In genomic region chr4:63314063-63314462, GRCm38 (mm10) we compare ENCODE assay signal across 29 mouse cellular contexts. TPM values are rescaled to one million over a fixed set of nuclear protein-coding genes. Genes with fewer than 3 reads are reported as not detected.
DNase-seq lines count a peak whose midpoint lies in the region; ATAC-seq and TF ChIP-seq lines count a peak whose summit lies in the region.
"Had no signal": no experiment of that assay in that cellular context is flagged by ENCODE, and none has a peak within 500 bp of the region (broad histone marks: within the 10 kb centered on the region; RNA-seq: fewer than 3 reads in every experiment).

No protein-coding gene starts in this region.

- H3K36me3 ChIP-seq in intestine, postnatal 0 days (ENCODE audit: control insufficient read depth, insufficient read depth) = peaks cover 8% of the 10 kb centered on the region; the same call in 1 of the 2 replicates
- peaks cover 5% of the 10 kb centered on the region; the same call in 1 of the 2 replicates for H3K36me3 ChIP-seq in intestine, embryonic 15.5 days
- H3K36me3 ChIP-seq in midbrain, embryonic 14.5 days (ENCODE audit: control insufficient read depth, insufficient read depth, low read length) = no peaks in the 10 kb centered on the region
- no peaks in the 10 kb centered on the region for H3K36me3 ChIP-seq in midbrain, embryonic 10.5 days
- H3K36me3 ChIP-seq: forebrain, embryonic 12.5 days had no signal

- intact Hi-C loops in gastrocnemius, postnatal 14 days (cut with DNase I; ENCODE audit: low total_unique reads) = no loop called here

- no peak for ATAC-seq in intestine, postnatal 0 days
- no peak for ATAC-seq in intestine, embryonic 15.5 days
- no peak for ATAC-seq in midbrain, embryonic 14.5 days (ENCODE audit: low FRiP score, low TSS enrichment)
- ATAC-seq: forebrain, embryonic 14.5 days had no signal

- H3K4me1 ChIP-seq in intestine, postnatal 0 days (replicated peaks; ENCODE audit: control insufficient read depth, insufficient read depth, low read length) = no peaks in the 10 kb centered on the region
- no peaks in the 10 kb centered on the region for H3K4me1 ChIP-seq in intestine, embryonic 15.5 days (replicated peaks)
- no peaks in the 10 kb centered on the region for H3K4me1 ChIP-seq in midbrain, embryonic 14.5 days (ENCODE audit: control insufficient read depth, insufficient read depth, low read length)
- H3K4me1 ChIP-seq in midbrain, embryonic 10.5 days = no peaks in the 10 kb centered on the region
- H3K4me1 ChIP-seq: forebrain, embryonic 10.5 days; forebrain, embryonic 12.5 days had no signal

- DNase-seq in gastrocnemius, postnatal 14 days = peak; percentile 1
- no peak for DNase-seq in gastrocnemius, adult 8-10 months (ENCODE audit: low spot score in 2 of 2)
- peak; percentile 18 for DNase-seq in midbrain, embryonic 14.5 days
- no peak for DNase-seq in midbrain, embryonic 10.5 days (ENCODE audit: low spot score)
- DNase-seq in right cerebral cortex, postnatal 14 days = peak; percentile 1
- no peak for DNase-seq in right cerebral cortex, postnatal 4 days
- DNase-seq: adrenal gland, adult 2 months; adrenal gland, postnatal 10 days; adrenal gland, postnatal 25 days; cerebellum, adult 11 months; cerebellum, adult 18-20 months; cerebellum, adult 8-10 months; cerebellum, adult 9-11 months; cerebellum, postnatal 14 days; embryo, embryonic 11 days had no signal

- H3K27me3 ChIP-seq in intestine, postnatal 0 days (replicated peaks; ENCODE audit: control insufficient read depth, insufficient read depth, low read length) = no peaks in the 10 kb centered on the region
- H3K27me3 ChIP-seq in intestine, embryonic 15.5 days (replicated peaks) = no peaks in the 10 kb centered on the region
- no peaks in the 10 kb centered on the region for H3K27me3 ChIP-seq in midbrain, embryonic 14.5 days (ENCODE audit: control insufficient read depth, insufficient read depth, low read length)
- no peaks in the 10 kb centered on the region for H3K27me3 ChIP-seq in midbrain, embryonic 10.5 days (ENCODE audit: low read depth, poor library complexity, severe bottlenecking)
- H3K27me3 ChIP-seq: embryonic facial prominence, embryonic 13.5 days; embryonic facial prominence, embryonic 15.5 days; forebrain, embryonic 12.5 days had no signal

- no peak overlapping the region for H3K4me3 ChIP-seq in intestine, postnatal 0 days (ENCODE audit: low read depth, low read length)
- H3K4me3 ChIP-seq in intestine, embryonic 15.5 days (replicated peaks) = no peak overlapping the region
- no peak overlapping the region for H3K4me3 ChIP-seq in midbrain, embryonic 14.5 days (replicated peaks; ENCODE audit: low read depth, low read length)
- no peak overlapping the region for H3K4me3 ChIP-seq in midbrain, embryonic 10.5 days
- H3K4me3 ChIP-seq: embryonic facial prominence, embryonic 13.5 days; embryonic facial prominence, embryonic 15.5 days; erythroblast, embryonic 14.5 days; forebrain, embryonic 10.5 days; forebrain, embryonic 12.5 days had no signal

- no peak overlapping the region for H3K4me2 ChIP-seq in intestine, postnatal 0 days (replicated peaks; ENCODE audit: low read depth)
- H3K4me2 ChIP-seq in intestine, embryonic 15.5 days (replicated peaks) = no peak overlapping the region
- H3K4me2 ChIP-seq in midbrain, embryonic 14.5 days (ENCODE audit: low read length) = no peak overlapping the region
- H3K4me2 ChIP-seq: embryonic facial prominence, embryonic 13.5 days; embryonic facial prominence, embryonic 15.5 days; forebrain, embryonic 12.5 days had no signal

- H3K9me3 ChIP-seq in intestine, postnatal 0 days (ENCODE audit: control insufficient read depth) = no peaks in the 10 kb centered on the region
- no peaks in the 10 kb centered on the region for H3K9me3 ChIP-seq in intestine, embryonic 15.5 days
- H3K9me3 ChIP-seq in midbrain, embryonic 14.5 days (ENCODE audit: control insufficient read depth, low read length) = no peaks in the 10 kb centered on the region
- H3K9me3 ChIP-seq in midbrain, embryonic 10.5 days (replicated peaks) = no peaks in the 10 kb centered on the region
- H3K9me3 ChIP-seq: embryonic facial prominence, embryonic 13.5 days; embryonic facial prominence, embryonic 15.5 days; forebrain, embryonic 10.5 days; forebrain, embryonic 12.5 days had no signal

- H3K27ac ChIP-seq in intestine, postnatal 0 days (ENCODE audit: low read depth, low read length) = no peak overlapping the region
- H3K27ac ChIP-seq in intestine, embryonic 15.5 days = no peak overlapping the region
- H3K27ac ChIP-seq in midbrain, embryonic 14.5 days (replicated peaks; ENCODE audit: low read depth, low read length) = no peak overlapping the region
- no peak overlapping the region for H3K27ac ChIP-seq in midbrain, embryonic 10.5 days (replicated peaks)
- H3K27ac ChIP-seq: embryonic facial prominence, embryonic 13.5 days; embryonic facial prominence, embryonic 15.5 days; forebrain, embryonic 10.5 days; forebrain, embryonic 12.5 days had no signal

- 0 out of 2 replicates have a peak, but pooled peaks have one; percentile 4 for TF ChIP-seq CTCF in intestine, postnatal 0 days (IDR thresholded peaks at IDR 0.05; ENCODE audit: low read depth)

- 78% methylated on average over 5 of the region's 5 CpGs for WGBS in intestine, postnatal 0 days
- 80% methylated on average over 5 of the region's 5 CpGs for WGBS in intestine, embryonic 15.5 days
- WGBS in midbrain, embryonic 14.5 days = 73% methylated on average over 5 of the region's 5 CpGs
- WGBS in midbrain, embryonic 10.5 days = 74% methylated on average over 5 of the region's 5 CpGs

- no peak overlapping the region for H3K9ac ChIP-seq in intestine, postnatal 0 days (ENCODE audit: low read depth, low read length)
- H3K9ac ChIP-seq in intestine, embryonic 15.5 days = no peak overlapping the region
- H3K9ac ChIP-seq in midbrain, embryonic 14.5 days (replicated peaks; ENCODE audit: low read length) = no peak overlapping the region
- H3K9ac ChIP-seq: embryonic facial prominence, embryonic 15.5 days; forebrain, embryonic 12.5 days had no signal

RNA-seq across cellular contexts. Expression of gene Orm1, which starts 30.3 kb away (rescaled TPM):
- not detected for total RNA-seq in gastrocnemius, postnatal 14 days (2021)
- total RNA-seq in gastrocnemius, adult 8-10 months (2022) = 1 to 10 TPM in 3 of 4 experiments, not detected in 1; 1.8 to 4.2 (median 2.1) TPM
- not detected in 2 replicates for polyA plus RNA-seq in intestine, postnatal 0 days (2015; fragmentation: Nextera tagmentation; extraction: Ambion mirVana)
- not detected in 2 replicates for polyA plus RNA-seq in intestine, embryonic 15.5 days (2015; fragmentation: Nextera tagmentation; extraction: Ambion mirVana)
- not detected in 2 replicates for polyA plus RNA-seq in midbrain, embryonic 14.5 days (2014; fragmentation: Nextera tagmentation; extraction: Ambion mirVana)
- not detected in 2 replicates for polyA plus RNA-seq in midbrain, embryonic 10.5 days (2016; fragmentation: Nextera tagmentation; extraction: Ambion mirVana)
- total RNA-seq: ES-E14, MEL had no signal
- polyA plus RNA-seq: brain, embryonic 14.5 days; embryonic facial prominence, embryonic 11.5 days; embryonic facial prominence, embryonic 13.5 days; erythroblast, embryonic 14.5 days; forebrain, embryonic 10.5 days; forebrain, embryonic 12.5 days; forebrain, embryonic 14.5 days had no signal

RNA-seq across cellular contexts. Expression of gene Orm3, which starts 41.9 kb away (rescaled TPM):
- total RNA-seq in gastrocnemius, postnatal 14 days (2021) = not detected
- not detected for total RNA-seq in gastrocnemius, adult 8-10 months (2022)
- polyA plus RNA-seq in intestine, postnatal 0 days (2015; fragmentation: Nextera tagmentation; extraction: Ambion mirVana) = not detected in 2 replicates
- polyA plus RNA-seq in intestine, embryonic 15.5 days (2015; fragmentation: Nextera tagmentation; extraction: Ambion mirVana) = not detected in 2 replicates
- not detected in 2 replicates for polyA plus RNA-seq in midbrain, embryonic 14.5 days (2014; fragmentation: Nextera tagmentation; extraction: Ambion mirVana)
- not detected in 2 replicates for polyA plus RNA-seq in midbrain, embryonic 10.5 days (2016; fragmentation: Nextera tagmentation; extraction: Ambion mirVana)
- total RNA-seq: common myeloid progenitor, adult 5-6 weeks; ES-E14; MEL had no signal
- polyA plus RNA-seq: brain, embryonic 14.5 days; C2C12; embryonic facial prominence, embryonic 11.5 days; embryonic facial prominence, embryonic 13.5 days; embryonic facial prominence, embryonic 15.5 days; erythroblast, embryonic 14.5 days; forebrain, embryonic 10.5 days; forebrain, embryonic 12.5 days; forebrain, embryonic 14.5 days had no signal

RNA-seq across cellular contexts. Expression of gene Orm2, which starts 48.2 kb away (rescaled TPM):
- not detected for total RNA-seq in gastrocnemius, postnatal 14 days (2021)
- total RNA-seq in gastrocnemius, adult 8-10 months (2022) = 1 to 10 TPM in 1 of 4 experiments, not detected in 3; 1.3 TPM
- not detected in 2 replicates for polyA plus RNA-seq in intestine, postnatal 0 days (2015; fragmentation: Nextera tagmentation; extraction: Ambion mirVana)
- polyA plus RNA-seq in intestine, embryonic 15.5 days (2015; fragmentation: Nextera tagmentation; extraction: Ambion mirVana) = not detected in 2 replicates
- not detected in 2 replicates for polyA plus RNA-seq in midbrain, embryonic 14.5 days (2014; fragmentation: Nextera tagmentation; extraction: Ambion mirVana)
- polyA plus RNA-seq in midbrain, embryonic 10.5 days (2016; fragmentation: Nextera tagmentation; extraction: Ambion mirVana) = not detected in 2 replicates
- total RNA-seq: common myeloid progenitor, adult 5-6 weeks; ES-E14; MEL had no signal
- polyA plus RNA-seq: brain, embryonic 14.5 days; C2C12; embryonic facial prominence, embryonic 11.5 days; embryonic facial prominence, embryonic 13.5 days; erythroblast, embryonic 14.5 days; forebrain, embryonic 10.5 days; forebrain, embryonic 12.5 days; forebrain, embryonic 14.5 days had no signal

Comparison
In these comparisons a context has a peak if more than half of its experiments do, and no peak if none do; other contexts are left out.
1. DNase-seq: peak in gastrocnemius, postnatal 14 days (single experiment), midbrain, embryonic 14.5 days (single experiment) and right cerebral cortex, postnatal 14 days (single experiment); none in gastrocnemius, adult 8-10 months (0 of 2), midbrain, embryonic 10.5 days (single experiment) and right cerebral cortex, postnatal 4 days (single experiment).